Mouse (Mus musculus): ENCODE measurements at regions not wholly inside any gene's neighbourhood (a gene's known extent, or its start where the extent isn't known, plus 50 kb on each side); places are given as distances from the start of the nearest gene placed in this dataset.
"Not testable (repeated sequence)": the region's sequence is repeated elsewhere in the genome, so short reads cannot be mapped to it uniquely, and the experiment has no call there.

DNA sequence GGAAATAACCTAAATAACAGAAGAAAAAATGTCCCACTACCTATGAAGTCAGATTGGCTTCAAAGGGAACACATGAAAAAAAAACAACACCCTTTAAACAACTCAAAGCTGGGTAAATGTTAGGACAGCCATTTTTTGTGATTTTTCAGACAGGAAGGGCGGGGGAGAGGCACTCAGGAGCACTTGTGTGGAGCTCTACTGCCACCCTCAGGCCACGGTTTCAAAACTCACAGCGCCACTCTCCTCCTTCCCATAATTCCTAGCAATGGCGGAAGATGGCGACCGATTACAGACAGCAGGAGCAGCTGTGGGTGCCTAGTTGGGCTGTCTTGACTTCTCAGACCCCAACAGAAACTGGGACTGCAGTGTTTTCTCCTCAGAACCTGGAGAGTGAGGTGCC lies 168.8 kb upstream of the Olfr1324 start:
- Histone ChIP-seq H3K4me3 (peak overlapping the region; percentile 39; the same call in 1 of the 2 replicates), H3K79me2 (replicated peaks; ENCODE audit: control insufficient read depth, insufficient read depth, low read length) (no peaks in the 10 kb centered on the region), H3K4me1 (ENCODE audit: control insufficient read depth, insufficient read depth, low read length) (no peaks in the 10 kb centered on the region), H3K27me3 (ENCODE audit: control insufficient read depth, insufficient read depth, low read length) (no peaks in the 10 kb centered on the region), H3K9ac (ENCODE audit: low read depth, low read length) (no peak overlapping the region), H3K27ac (peak overlapping the region; percentile 70), H3K36me3 (ENCODE audit: control insufficient read depth, insufficient read depth, low read length) (no peaks in the 10 kb centered on the region)
- no peak for TF ChIP-seq EP300 (IDR thresholded peaks at IDR 0.05; ENCODE audit: insufficient read depth, low read depth, low read length)
- TF ChIP-seq CTCF (IDR thresholded peaks at IDR 0.05) = peak; percentile 74
- TF ChIP-seq POLR2A (IDR thresholded peaks at IDR 0.05; ENCODE audit: insufficient read depth, low read depth, low read length) = no peak
- intact Hi-C loops (cut with DNase I) = loop anchor here (5.0 kb wide), 1 partner anchor 45 kb away; no protein-coding TSS in a partner anchor
- DNase-seq = peak in 1 of 2 experiments; percentile 82
- WGBS = 72% methylated on average over 6 of the region's 6 CpGs

DNA sequence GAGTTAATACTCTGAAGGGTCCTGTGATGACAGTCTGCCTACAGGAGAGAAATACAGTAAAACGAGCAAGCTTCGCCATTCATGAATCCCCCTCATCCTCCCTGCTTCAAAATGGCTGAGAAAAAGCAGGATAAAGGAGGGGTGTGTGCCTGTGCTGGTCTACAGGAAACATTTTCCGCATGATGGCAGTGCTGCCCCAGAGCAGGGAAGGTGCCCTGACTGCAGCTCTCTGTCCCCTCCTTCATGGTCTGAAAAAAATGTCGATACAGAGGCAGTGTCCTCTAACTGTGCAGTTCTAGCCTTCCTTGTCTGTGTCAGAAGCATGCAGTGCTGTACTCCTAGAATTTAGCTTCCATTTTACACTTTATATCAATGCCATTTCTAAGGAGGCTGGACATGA lies 166.7 kb upstream of the Olfr1324 start:
- intact Hi-C loops (cut with DNase I) = loop anchor here (5.0 kb wide), 1 partner anchor 43 kb away; no protein-coding TSS in a partner anchor
- DNase-seq = peak in 1 of 2 experiments; percentile 44
- H3K9ac ChIP-seq (ENCODE audit: low read depth, low read length); H3K4me1 ChIP-seq (ENCODE audit: control insufficient read depth, insufficient read depth, low read length); H3K4me3 ChIP-seq; H3K36me3 ChIP-seq (ENCODE audit: control insufficient read depth, insufficient read depth, low read length); H3K27ac ChIP-seq; H3K79me2 ChIP-seq (replicated peaks; ENCODE audit: control insufficient read depth, insufficient read depth, low read length); H3K27me3 ChIP-seq (ENCODE audit: control insufficient read depth, insufficient read depth, low read length): not testable (repeated sequence)
- WGBS = 68% methylated on average over 4 of the region's 4 CpGs
- TF ChIP-seq CTCF (IDR thresholded peaks at IDR 0.05) = peak; percentile 54

DNA sequence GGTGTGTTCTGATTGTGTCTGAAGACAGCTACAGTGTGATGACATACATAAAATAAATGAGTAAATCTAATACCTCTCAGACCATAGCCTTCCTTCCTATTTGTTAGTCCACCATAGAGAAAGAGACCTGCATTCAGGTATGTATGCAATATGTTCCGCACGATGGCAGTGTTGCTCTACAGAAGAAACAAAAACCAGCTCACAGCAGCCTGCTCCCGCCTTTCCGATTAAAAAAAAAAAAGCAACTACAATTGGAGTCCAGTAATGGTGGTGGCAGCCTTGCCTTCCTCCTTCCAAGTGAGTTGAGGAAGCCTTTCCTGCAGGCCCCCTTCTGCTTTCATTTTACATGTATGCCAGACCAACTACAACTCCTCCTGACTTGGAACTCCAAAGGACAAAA lies 163.2 kb upstream of the Olfr1324 start:
- Histone ChIP-seq H3K4me1 (ENCODE audit: control insufficient read depth, insufficient read depth, low read length) (no peaks in the 10 kb centered on the region), H3K79me2 (replicated peaks; ENCODE audit: control insufficient read depth, insufficient read depth, low read length) (no peaks in the 10 kb centered on the region), H3K9ac (ENCODE audit: low read depth, low read length) (no peak overlapping the region), H3K27me3 (ENCODE audit: control insufficient read depth, insufficient read depth, low read length) (no peaks in the 10 kb centered on the region), H3K36me3 (ENCODE audit: control insufficient read depth, insufficient read depth, low read length) (no peaks in the 10 kb centered on the region), H3K27ac (peak overlapping the region; percentile 61; the same call in 1 of the 2 replicates), H3K4me3 (no peak overlapping the region)
- TF ChIP-seq EP300 (IDR thresholded peaks at IDR 0.05; ENCODE audit: insufficient read depth, low read depth, low read length) (no peak), CTCF (IDR thresholded peaks at IDR 0.05) (peak; percentile 69)
- intact Hi-C loops (cut with DNase I) = no loop called here
- DNase-seq = peak in 1 of 2 experiments; percentile 47
- WGBS = 61% methylated on average over 4 of the region's 4 CpGs

DNA sequence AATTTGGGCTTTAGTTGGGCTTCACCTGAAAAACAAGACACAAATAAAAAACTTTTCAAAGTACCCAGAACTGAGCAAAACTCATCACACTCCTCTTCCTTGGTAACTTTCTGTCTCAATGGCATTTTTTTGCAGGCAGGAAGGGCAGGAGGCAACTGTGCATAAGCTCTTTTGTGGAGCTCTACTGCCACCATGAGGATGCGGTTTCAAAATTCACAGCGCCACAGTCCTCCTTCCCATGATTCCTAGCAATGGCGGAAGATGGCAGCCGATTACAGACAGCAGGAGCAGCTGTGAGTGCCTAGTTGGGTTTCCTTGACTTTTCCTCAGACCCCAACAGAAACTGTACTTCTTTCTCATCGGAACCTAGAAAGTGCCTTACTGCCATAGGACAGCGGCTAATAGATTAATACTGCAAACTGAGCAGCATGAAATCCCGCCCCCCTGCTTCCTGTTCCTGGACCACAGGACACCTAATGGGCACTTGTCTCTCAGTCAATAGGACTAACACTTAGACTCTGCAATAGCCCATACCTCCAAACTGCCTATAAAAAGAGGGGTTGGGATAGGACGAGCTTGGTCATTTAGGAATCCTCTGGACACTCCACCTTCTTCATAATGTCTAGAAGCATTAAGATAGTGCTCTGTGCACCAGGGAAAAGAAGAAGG lies 162.5 kb upstream of the Olfr1324 start:
- TF ChIP-seq EP300 (IDR thresholded peaks at IDR 0.05; ENCODE audit: insufficient read depth, low read depth, low read length) (no peak), CTCF (IDR thresholded peaks at IDR 0.05) (peak; percentile 65)
- Histone ChIP-seq H3K27ac (peak overlapping the region; percentile 61), H3K4me1 (ENCODE audit: control insufficient read depth, insufficient read depth, low read length) (no peaks in the 10 kb centered on the region), H3K36me3 (ENCODE audit: control insufficient read depth, insufficient read depth, low read length) (no peaks in the 10 kb centered on the region), H3K9ac (ENCODE audit: low read depth, low read length) (no peak overlapping the region), H3K27me3 (ENCODE audit: control insufficient read depth, insufficient read depth, low read length) (no peaks in the 10 kb centered on the region), H3K4me3 (peak overlapping the region; percentile 39; the same call in 1 of the 2 replicates), H3K79me2 (replicated peaks; ENCODE audit: control insufficient read depth, insufficient read depth, low read length) (no peaks in the 10 kb centered on the region)
- DNase-seq = peak in 1 of 2 experiments; percentile 81
- intact Hi-C loops (cut with DNase I) = no loop called here
- 71% methylated on average over 8 of the region's 8 CpGs for WGBS

DNA sequence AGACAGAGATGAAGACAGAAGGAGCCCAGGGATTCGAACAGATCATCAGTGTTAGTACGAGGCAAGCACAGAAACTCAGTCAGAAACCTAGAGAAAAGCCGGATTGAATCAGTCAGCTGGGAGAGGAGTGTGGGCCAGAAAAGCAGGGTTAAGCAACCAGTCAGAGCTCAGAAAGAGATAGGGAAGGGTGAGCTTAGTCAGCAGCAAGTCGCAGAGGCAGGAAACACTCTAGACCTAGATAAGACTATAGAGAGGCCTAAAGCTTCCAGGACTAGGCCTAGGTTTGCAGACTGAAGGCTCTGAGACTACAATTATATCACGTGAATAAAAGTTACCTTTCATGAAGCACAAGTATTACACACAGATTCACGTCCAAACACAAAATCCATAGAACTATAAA lies 160.6 kb upstream of the Olfr1324 start:
- TF ChIP-seq CTCF (IDR thresholded peaks at IDR 0.05) (no peak), EP300 (IDR thresholded peaks at IDR 0.05; ENCODE audit: insufficient read depth, low read depth, low read length) (no peak), POLR2A (IDR thresholded peaks at IDR 0.05; ENCODE audit: insufficient read depth, low read depth, low read length) (no peak)
- Histone ChIP-seq H3K27ac (no peak overlapping the region), H3K4me1 (ENCODE audit: control insufficient read depth, insufficient read depth, low read length) (no peaks in the 10 kb centered on the region), H3K79me2 (replicated peaks; ENCODE audit: control insufficient read depth, insufficient read depth, low read length) (no peaks in the 10 kb centered on the region), H3K36me3 (ENCODE audit: control insufficient read depth, insufficient read depth, low read length) (no peaks in the 10 kb centered on the region), H3K27me3 (ENCODE audit: control insufficient read depth, insufficient read depth, low read length) (no peaks in the 10 kb centered on the region), H3K4me3 (no peak overlapping the region), H3K9ac (ENCODE audit: low read depth, low read length) (no peak overlapping the region)
- no peak for DNase-seq
- intact Hi-C loops (cut with DNase I) = no loop called here
- 79% methylated on average over 6 of the region's 6 CpGs for WGBS

- Histone ChIP-seq H3K4me3 (peak overlapping the region; percentile 35; the same call in 1 of the 2 replicates), H3K79me2 (replicated peaks; ENCODE audit: control insufficient read depth, insufficient read depth, low read length) (no peaks in the 10 kb centered on the region), H3K4me1 (ENCODE audit: control insufficient read depth, insufficient read depth, low read length) (no peaks in the 10 kb centered on the region), H3K9ac (ENCODE audit: low read depth, low read length) (no peak overlapping the region), H3K36me3 (ENCODE audit: control insufficient read depth, insufficient read depth, low read length) (no peaks in the 10 kb centered on the region), H3K27me3 (ENCODE audit: control insufficient read depth, insufficient read depth, low read length) (no peaks in the 10 kb centered on the region), H3K27ac (peak overlapping the region; percentile 56)
- DNase-seq = peak in 1 of 2 experiments; percentile 82
- intact Hi-C loops (cut with DNase I) = no loop called here
- 59% methylated on average over 12 of the region's 12 CpGs for WGBS
- TF ChIP-seq CTCF (IDR thresholded peaks at IDR 0.05) (peak; percentile 74), POLR2A (IDR thresholded peaks at IDR 0.05; ENCODE audit: insufficient read depth, low read depth, low read length) (no peak), EP300 (IDR thresholded peaks at IDR 0.05; ENCODE audit: insufficient read depth, low read depth, low read length) (no peak)
Observed at GRCm38 (mm10) chrX:50583741-50584580, 155.7 kb upstream of the Olfr1324 start.
